Mouse (Mus musculus) heart, postnatal 0 days (tissue): Measurements from ENCODE around the gene Agpat3.

Experiments used
- CTCF ChIP-seq: IDR thresholded peaks from 2 replicates; pipeline ENCODE4 v1.5.1; 2016; ENCODE audit warnings: antibody characterized with exemption, control low read depth, low read depth
- EP300 ChIP-seq: IDR thresholded peaks from 2 replicates; pipeline ENCODE4 v1.6.1; 2016; ENCODE audit warnings: antibody characterized with exemption, low read depth

- TF ChIP-seq CTCF: no peak
- TF ChIP-seq EP300: no peak
Measured at GRCm38 (mm10) chr10:78224136-78224535, 128.2 kb downstream of the Agpat3 start.
